ENCODE assay signal across 16 mouse cellular contexts in the genomic region with DNA sequence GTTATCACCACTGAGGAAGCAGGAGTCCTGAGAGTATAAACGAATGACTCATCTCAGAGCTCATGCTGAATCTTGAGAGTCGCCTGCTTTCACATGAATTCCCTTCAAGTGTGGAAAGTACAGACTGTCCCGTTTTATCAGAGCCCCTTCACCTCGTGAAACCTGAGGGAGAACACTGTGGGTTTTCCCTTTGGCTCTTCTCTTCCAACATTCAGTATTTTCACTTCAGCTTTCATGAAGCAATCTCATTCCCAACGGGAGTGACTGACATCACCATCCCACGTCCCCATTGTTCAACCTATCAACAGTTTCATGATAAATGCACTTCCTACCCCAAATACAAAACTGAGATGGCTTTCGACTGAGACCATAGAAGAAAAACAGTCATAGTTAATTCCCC.
DNase-seq lines count a peak whose midpoint lies in the region.
"Had no signal": no experiment of that assay in that cellular context is flagged by ENCODE, and none has a peak within 500 bp of the region (broad histone marks: within the 10 kb centered on the region; RNA-seq: fewer than 3 reads in every experiment).

No protein-coding gene starts in this region.

- peak; percentile 28 for DNase-seq in gastrocnemius, postnatal 25 days
- no peak for DNase-seq in gastrocnemius, postnatal 4 days (ENCODE audit: low spot score in 2 of 2)
- DNase-seq in 3T3-L1 (ENCODE audit: low read depth, low spot score) (peak; percentile 63), adipocyte (ENCODE audit: low spot score) (peak; percentile 32)
- peak; percentile 5 to 17 for DNase-seq in heart, postnatal 36 days
- no peak for DNase-seq in ovary, postnatal 36 days (ENCODE audit: low spot score)
- no peak for DNase-seq in frontal cortex, postnatal 36 days (ENCODE audit: low spot score in 2 of 2)
- DNase-seq: adrenal gland, postnatal 14 days; cerebellum, adult 9-10 months; kidney, adult 2 months; kidney, postnatal 10 days; liver; lung, postnatal 36 days; midbrain, embryonic 14.5 days; thymus, adult 2 months; thymus, postnatal 4 days had no signal

- intact Hi-C loops in heart, postnatal 36 days (cut with DNase I) = loop anchor here (10.0 kb wide), 1 partner anchor 231 kb away; no protein-coding TSS in a partner anchor

Comparison
In these comparisons a context has a peak if more than half of its experiments do, and no peak if none do; other contexts are left out.
1. DNase-seq: peak in gastrocnemius, postnatal 25 days (single experiment), 3T3-L1 (single experiment), adipocyte (single experiment) and heart, postnatal 36 days (2 of 2); none in gastrocnemius, postnatal 4 days (0 of 2), ovary, postnatal 36 days (single experiment) and frontal cortex, postnatal 36 days (0 of 2).